Mouse (Mus musculus) ES-E14 (cell line): Measurements from ENCODE around the gene Mrps12.

Experiments used
- HCFC1 ChIP-seq: IDR thresholded peaks from 2 replicates; pipeline ENCODE4 v1.6.1; 2012; ENCODE audit warnings: low read length, inconsistent platforms, borderline replicate concordance; ENCODE audit not compliant: insufficient read depth
- ZC3H11A ChIP-seq: IDR thresholded peaks from 2 replicates; pipeline ENCODE4 v1.6.1; 2012; ENCODE audit warnings: low read depth, mild to moderate bottlenecking, inconsistent platforms, low read length, borderline replicate concordance
- ZNF384 ChIP-seq: IDR thresholded peaks from 2 replicates; pipeline ENCODE4 v1.6.1; 2012; ENCODE audit warnings: low read depth, low read length, inconsistent platforms

- TF ChIP-seq HCFC1 (no peak), ZNF384 (no peak), ZC3H11A (no peak)
Measured at GRCm38 (mm10) chr7:28778825-28779224, 37.2 kb upstream of the Mrps12 start.
